Mouse (Mus musculus): ENCODE results near the gene Maz.

The Maz gene

DNA sequence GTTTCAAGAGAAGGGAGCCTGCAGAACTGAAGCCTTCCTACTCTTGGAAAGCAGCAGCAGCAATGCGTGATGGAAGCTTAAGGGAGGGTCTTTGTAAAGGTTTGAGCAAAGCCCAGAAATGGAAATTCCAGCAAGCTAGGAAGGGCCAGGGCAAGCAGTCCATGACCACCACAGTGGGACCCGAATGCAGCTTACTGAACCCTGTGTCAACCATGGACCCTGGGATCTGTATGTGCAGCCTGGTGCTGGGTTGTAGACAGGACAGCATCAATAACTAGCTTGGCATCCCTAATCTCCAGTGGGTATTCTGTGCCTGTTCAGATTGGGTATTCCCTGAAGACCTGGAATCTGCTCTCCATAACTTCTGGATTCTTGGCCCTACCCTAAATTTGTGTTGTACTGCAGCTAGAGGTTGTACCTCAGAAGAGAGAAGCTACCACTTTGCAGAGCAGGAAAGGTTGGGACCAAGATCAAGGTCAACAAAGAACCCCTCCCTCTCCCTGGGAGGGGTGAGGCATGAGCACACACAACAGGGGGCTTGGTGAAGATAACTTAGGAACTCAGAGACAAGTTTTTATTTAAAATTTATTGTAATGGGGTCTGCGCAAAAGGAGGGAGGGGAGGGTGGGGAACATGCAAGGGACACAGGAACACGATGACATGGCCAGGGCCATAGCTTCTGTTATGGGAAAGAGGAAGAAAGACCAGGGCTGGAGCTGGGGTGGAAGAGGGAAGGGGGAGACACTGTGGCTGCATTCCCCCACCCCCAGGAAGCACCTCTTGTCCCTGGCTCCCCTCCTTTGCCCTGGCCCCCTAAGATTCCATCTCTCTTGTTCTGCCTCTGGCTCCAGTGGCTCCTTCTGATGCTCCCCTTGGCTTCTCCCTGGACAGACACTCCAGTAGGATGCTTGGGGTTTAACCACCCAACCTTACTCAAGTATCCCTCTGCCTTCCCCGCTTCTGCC is 5.0 kb downstream of the Maz start:
- DNase-seq (ENCODE audit: low spot score in 2 of 2), result no peak

DNA sequence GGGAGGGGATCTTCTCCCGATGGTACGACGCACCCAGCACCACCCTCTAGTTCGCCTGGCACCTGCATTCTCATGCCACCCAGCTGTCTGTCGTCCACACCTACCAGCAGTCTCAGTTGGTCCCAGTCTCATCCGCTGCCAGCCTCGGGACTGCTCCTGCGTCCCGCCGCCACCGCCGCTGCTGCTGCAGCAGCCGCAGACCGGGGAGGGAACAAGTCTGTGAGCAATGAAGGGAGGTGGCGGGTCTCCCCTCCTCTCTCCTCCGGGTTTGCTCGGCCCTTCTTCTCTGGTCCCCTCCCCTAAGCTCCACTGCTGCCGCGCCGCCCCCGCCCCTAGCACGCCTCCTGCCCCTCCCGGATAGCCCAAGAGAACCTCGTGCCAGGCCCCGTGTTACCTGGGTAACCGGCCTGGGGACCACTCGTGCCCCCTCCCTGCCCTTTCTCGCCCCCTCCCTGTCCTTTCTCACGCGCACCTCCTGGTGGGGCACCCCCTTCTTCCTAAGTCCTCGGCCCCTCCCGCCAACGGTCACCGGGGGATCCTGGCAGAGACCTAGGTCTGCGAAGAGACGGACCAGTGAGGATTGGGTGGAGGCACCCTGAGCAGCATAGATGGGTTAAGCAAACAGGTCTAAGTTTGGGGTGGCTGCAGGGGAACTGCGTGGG is 5.8 kb downstream of the Maz start, which contains the start of the genes Gm42742 and Prrt2:
Gene Gm42742 (minus strand): TSS at position 197 of the 662 bp plus-strand sequence.
Gene Prrt2 (minus strand): TSS at position 311 of the 662 bp plus-strand sequence.
- DNase-seq (ENCODE audit: low spot score in 2 of 2), result peak in 1 of 2 experiments; percentile 58

DNA sequence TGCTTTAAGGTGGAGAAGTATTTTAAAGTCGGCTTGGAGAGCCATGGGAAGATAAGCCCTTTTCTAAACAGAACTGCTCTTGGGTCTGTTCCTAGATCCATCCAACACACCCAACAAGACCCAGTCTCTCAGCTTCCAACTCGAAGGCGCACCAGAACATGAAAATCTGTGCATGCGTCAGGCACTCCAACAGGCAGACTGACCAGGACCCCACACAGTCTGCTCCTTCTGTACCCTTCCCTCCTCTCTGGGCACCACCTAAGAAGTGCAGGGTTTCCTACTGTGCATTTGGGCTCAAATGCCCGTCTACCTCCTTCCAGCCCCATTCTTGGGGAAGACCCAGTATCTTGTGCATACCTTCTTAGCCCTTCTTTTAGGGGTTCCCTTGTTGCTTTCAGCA is 6.3 kb downstream of the Maz start:
- no peak for DNase-seq (ENCODE audit: low spot score in 2 of 2)

DNA sequence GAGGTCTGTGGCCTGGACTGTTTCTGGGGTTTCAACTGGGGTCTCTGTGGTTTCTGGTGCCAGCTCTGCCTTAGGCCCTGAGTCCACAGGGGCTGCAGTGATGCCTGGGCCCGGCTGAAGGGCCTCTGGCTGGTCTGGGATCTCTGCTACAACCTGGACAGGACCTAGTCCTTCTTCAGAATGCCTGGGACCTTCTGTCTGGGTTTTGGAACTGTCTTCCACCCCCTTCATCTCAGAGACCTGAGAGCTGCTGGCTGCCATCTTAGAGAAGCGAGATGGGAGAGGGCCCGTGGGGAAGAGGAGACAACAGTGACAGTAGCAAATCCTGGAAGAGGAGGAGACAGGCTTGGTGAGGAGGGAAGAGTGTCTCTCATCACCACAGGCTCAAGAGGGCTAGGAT is 6.8 kb downstream of the Maz start:
- no peak for DNase-seq (ENCODE audit: low spot score in 2 of 2)

DNA sequence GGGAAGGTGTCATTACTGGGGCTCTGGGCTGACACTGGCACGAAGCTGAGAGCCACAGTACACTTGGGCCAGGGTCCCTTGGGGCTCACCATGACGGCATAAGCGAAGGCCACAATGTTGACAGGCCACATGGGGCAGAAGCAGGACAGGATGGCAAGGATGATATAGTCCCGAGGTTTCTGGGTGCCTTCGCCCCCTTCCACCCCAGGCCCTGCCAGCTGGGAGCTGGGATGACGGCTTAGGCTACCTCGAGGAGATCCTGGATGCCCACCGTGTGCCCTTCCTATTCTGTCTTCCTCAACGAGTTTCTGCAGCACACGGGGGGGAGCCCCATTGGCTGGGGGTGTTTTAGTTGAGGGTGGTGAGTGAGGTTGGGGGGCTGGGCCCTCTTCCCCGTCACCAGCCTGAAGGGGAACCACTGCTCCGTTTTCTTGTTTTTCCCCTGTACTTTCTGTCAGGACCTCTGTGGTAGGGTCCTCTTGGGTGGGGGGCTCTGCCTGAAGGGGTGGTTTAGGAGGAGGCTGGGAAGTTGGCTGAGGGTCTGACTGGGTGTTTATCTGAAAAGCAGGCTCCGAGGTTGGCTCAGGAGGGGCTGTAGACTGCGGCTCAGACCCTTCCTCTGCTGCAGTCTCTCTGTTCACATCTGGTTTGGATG is 7.4 kb downstream of the Maz start:
- DNase-seq (ENCODE audit: low spot score in 2 of 2), result no peak

GRCm38 (mm10) chr7:127018416-127019305 is 8.2 kb downstream of the Maz start:
- no peak for DNase-seq (ENCODE audit: low spot score in 2 of 2)

- no peak for DNase-seq (ENCODE audit: low spot score in 2 of 2)
These were observed 8.9 kb downstream of the Maz start for GRCm38 (mm10) chr7:127017950-127018345.

- peak; percentile 95 to 96 for DNase-seq (ENCODE audit: low spot score in 2 of 2)
These were observed 9.6 kb downstream of the Maz start, which contains the start of gene Pagr1a for GRCm38 (mm10) chr7:127016971-127017949. Gene Pagr1a (minus strand): TSS chr7:127017352.

DNA sequence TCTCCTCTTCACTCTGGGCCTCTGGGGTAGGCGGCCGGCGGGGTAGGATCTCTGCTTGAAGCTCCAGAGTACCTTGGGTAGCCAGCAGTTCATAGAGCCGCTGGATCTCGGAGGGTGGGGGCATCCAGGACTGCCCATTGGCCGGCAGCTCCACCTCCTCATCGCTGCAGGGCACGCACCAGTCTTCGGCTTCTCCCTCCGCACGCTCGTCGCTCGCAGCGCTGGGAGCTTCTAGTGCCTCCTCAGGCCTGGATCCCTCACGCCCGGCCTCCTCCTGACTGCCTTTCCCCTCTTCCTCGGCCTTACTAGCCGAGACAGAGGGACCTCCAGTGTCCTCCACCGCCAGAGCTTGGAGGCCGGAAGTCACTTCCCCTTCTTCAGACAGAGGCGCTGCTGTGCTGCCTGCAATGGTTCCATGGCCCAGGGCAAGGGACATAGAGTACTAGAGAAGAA is 10.3 kb downstream of the Maz start:
- DNase-seq (ENCODE audit: low spot score in 2 of 2), result no peak

DNA sequence TGATC is 10.6 kb downstream of the Maz start, which contains the start of gene Pagr1b:
Gene Pagr1b (minus strand): TSS at position 4 of the 5 bp plus-strand sequence.
- DNase-seq (ENCODE audit: low spot score in 2 of 2), result no peak

GRCm38 (mm10) chr7:127016081-127016480 is 10.8 kb downstream of the Maz start:
- no peak for DNase-seq (ENCODE audit: low spot score in 2 of 2)

- no peak for DNase-seq (ENCODE audit: low spot score in 2 of 2)
These were observed 11.8 kb downstream of the Maz start for GRCm38 (mm10) chr7:127014993-127015392.

DNA sequence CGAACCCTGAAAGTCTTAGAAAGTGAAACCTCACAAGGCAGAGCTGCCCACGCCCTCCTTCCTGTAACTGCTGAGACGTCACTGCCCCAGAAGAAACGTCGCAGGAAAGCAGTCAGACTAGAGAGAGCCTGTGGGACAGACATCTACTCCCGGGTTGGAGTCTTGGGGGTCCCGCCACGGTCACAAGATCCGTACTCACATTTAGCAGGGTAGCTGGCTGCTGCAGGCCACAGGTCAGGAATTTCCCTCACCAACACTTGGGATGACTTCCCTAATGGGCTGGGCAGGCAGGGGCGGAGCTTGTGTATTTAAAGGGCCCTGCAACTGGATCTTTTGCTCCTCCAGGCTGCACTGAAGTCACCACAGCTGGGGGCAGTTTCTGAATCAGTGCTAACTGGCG is 12.5 kb downstream of the Maz start, which contains the start of gene Mvp:
Gene Mvp (minus strand): TSS at position 302 of the 400 bp plus-strand sequence.
- DNase-seq (ENCODE audit: low spot score in 2 of 2), result no peak

DNA sequence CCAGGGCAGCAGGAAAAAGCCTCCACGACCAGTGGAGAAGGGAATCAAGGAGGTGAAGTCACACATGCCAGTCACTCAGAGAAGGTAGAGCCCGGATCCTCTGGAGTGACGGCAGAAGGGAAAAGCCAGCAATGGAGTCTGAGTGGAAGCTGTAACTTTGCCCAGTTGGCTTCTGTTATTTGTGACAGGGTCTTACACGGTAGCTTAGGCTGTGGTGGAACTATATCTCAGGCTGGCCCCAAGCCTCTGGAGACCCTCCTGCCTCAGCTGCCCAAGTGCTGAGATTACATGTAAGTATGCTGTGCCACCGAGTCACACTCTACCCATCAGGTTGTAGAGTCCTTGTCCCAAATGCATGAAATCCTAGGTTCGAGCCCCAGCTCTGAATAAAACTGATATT is 13.5 kb downstream of the Maz start:
- no peak for DNase-seq (ENCODE audit: low spot score in 2 of 2)

DNA sequence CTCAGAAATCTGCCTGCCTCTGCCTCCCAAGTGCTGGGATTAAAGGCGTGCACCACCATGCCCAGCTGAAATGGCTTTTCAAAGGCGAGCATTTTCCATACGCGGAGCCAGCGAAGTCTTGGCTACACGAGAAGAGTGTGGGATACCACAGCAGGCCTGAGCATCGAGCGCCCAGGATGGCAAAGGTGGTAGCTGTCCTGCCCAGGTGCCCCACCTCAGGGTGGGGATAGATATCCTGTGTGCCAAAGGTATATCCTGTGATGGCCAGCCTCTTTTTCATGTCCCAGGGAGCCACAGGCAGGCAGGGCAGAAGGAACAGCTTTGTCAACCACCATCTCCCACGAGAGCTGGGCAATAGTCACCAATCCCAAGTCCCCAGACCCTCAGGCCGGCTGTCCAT is 14.0 kb downstream of the Maz start:
- DNase-seq (ENCODE audit: low spot score in 2 of 2), result no peak

DNA sequence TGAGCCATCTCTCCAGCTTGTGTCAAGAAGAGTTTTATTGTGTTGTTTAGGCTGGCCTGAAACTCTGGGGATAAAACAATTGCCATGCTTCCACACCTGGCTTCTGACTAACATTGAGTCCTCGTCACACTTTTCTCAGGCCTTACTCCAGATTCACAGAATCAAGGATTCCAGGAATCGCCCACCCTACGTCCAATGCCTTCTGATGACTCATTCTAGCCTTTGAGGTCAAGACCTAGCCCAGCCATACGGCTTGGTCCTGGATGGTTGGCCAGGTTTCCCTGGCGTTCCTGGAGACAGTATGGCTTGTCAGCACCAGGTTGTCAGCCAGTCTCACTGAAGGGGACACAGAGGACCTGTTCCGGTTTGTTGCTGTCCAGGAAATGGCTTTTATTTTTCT is 14.5 kb downstream of the Maz start:
- no peak for DNase-seq (ENCODE audit: low spot score in 2 of 2)

- no peak for DNase-seq (ENCODE audit: low spot score in 2 of 2)
These were observed 15.1 kb downstream of the Maz start for GRCm38 (mm10) chr7:127011717-127012116.

DNA sequence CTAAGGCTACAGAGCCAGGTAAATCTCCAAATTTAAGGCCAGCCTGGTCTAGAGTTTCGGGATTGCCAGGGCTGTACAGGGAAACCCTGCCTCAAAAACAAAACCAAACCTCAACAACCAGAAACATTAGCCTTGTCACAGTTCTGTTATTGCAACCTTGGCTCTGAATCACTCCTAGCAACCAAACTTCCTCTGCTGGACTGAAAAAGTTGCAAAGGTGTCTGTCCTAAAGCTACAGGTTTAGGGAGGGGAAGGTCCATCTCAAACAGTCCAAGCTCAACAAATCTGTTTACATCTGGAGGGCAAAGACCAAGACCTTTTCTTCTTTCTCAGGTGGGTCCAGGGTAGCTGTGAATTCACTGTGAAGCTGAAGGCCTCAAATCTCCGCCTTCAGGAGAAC is 15.8 kb downstream of the Maz start:
- no peak for DNase-seq (ENCODE audit: low spot score in 2 of 2)

DNA sequence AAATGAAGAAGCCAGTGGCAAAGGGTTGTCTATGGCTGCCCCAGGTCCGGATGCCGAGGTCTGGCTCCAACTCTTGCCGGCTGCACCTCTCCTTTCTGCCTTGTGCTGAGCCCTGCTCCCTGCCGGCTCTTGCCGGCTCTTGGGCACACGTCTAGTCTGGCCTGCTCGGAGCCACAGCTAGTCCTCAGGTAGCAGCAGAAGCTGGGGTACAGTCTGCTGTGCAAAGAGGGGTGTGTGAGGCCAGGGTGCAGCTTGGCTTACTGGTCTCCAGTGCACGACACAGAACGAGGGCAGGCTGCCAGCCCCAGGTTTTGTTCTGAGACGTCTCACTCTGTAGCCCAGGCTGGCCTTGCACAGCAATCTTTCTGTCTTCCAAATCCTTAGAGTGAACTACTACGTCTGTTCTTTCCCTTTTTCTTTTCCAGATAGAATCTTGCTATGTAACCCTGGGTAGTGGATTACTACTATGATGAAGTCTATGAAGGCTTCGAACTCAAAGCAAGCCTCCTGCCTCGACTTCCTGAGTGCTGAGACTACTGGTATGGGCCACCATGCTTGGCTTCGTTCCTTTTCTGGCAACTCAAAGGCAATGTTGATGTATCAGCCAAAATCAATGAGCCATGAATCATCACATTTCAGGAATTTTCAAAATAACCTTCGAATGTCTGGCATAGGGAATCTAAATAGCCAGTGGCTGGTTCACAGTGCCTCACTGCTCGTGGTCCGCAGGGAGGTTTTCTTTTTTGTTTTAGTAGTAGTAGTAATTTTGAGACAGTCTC is 17.3 kb downstream of the Maz start:
- DNase-seq (ENCODE audit: low spot score in 2 of 2), result no peak

Measured in frontal cortex, postnatal 14 days (tissue).